Mouse (Mus musculus) T-helper 2 cell (primary cell): ENCODE results near the gene Trim8.

Experiments used
- in situ Hi-C: fragments of 300-600 bp; cut with MboI, MseI; formaldehyde crosslinking; loops from one replicate; pipeline ENCODE4 v1.15.1; 2025; ENCODE audit warnings: high pct_unique_total_duplicates

The Trim8 gene

DNA sequence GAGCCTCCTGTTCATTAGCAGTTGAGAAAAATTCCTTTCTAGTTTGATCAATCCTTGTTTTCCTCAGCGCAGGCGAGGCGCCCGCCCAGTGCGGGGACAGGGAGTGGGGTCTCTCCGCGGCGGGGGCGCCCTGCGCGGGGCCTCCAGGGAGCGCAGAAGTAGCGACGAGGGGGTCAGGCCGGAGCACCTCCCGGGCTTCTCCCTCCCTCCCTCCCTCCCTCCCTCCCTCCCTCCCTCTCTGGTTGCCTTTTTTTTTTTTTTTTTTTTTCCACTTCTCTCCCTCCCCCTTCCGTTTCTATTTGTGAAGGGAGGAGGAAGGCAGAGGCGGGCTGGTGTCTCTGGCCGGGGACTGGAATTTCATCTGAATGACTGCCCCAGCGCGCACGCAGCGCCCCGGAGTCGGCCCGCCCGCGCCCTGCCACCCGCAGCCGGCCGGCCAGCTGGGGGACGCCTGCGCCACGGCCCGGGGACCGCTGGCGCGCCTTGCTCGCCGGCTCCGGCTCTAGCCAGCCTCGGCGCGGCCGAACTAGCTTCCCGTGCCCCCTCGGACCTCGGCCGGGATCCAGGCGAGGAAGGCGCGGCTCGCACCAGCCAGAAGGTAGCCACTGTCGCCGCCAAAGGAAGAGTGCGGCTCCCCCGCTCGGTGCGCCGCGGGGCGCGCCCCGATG, at the start of gene Trim8:
Gene Trim8, plus strand, starts transcription at position 302 of the 668 bp plus-strand sequence.
- in situ Hi-C loops, result no loop called here

- in situ Hi-C loops, result no loop called here
Measured at GRCm38 (mm10) chr19:46452052-46452827, 49.3 kb upstream of the Trim8 start.

- in situ Hi-C loops, result no loop called here
Measured at GRCm38 (mm10) chr19:46452916-46453315, 48.6 kb upstream of the Trim8 start.

DNA sequence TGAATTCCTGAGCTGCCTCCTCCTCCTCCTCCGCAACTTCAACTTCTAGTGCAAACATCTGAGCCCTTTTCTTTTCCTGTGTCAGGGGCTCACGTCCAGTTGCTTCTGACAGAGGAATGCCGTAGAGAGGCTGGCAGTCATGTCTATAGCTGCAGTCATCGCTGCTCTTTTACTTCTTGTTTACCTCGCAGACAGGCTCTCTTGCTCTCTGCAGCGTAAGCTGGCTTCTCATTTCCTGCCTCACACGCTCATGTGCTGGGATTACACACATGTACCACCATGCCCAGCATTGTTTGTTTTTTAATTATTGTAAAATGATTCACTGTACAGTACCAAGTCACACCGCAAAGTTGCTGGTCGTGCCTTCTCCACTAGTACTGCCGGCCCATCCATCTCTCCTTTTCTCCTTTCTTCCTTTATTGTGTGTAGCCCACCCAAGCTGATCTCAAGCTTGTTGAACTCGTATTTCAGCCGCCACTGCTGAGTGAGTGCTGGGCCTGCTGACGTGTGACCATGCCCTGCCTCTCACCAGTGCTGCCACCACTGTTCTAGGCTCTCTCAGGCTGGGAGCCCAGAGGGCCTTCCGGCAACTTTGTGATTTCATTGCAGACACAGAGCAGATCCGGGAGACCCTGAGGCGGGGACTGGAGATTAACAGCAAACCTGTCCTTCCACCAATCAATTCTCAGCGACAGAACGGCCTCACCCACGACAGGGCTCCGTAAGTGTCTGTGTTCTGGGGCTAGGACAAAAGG, 47.2 kb upstream of the Trim8 start:
- in situ Hi-C loops, result no loop called here

DNA sequence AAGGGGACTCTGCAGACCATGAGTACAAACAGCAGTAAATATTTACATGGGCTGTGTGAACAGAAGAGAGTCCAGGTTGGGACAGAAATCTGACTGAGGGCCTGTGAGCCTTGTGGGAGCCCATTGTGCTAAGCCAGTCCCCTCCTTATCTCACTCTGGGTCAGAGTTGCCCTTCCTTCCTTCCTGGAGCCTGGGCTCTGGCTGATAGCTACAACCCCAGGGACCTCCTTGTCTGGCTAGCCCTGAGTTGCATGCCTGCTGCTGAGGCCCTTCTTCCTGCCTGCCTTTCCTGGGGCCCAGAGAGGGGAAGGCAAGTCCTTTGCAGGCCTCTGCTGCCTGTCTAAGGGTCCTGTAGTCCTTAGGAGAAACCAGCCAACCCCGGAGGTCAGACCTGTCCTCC, 46.5 kb upstream of the Trim8 start:
- in situ Hi-C loops, result no loop called here

- in situ Hi-C loops, result no loop called here
Measured at GRCm38 (mm10) chr19:46455556-46455955, 45.9 kb upstream of the Trim8 start.

- in situ Hi-C loops, result no loop called here
Measured at GRCm38 (mm10) chr19:46456018-46456735, 45.3 kb upstream of the Trim8 start.

DNA sequence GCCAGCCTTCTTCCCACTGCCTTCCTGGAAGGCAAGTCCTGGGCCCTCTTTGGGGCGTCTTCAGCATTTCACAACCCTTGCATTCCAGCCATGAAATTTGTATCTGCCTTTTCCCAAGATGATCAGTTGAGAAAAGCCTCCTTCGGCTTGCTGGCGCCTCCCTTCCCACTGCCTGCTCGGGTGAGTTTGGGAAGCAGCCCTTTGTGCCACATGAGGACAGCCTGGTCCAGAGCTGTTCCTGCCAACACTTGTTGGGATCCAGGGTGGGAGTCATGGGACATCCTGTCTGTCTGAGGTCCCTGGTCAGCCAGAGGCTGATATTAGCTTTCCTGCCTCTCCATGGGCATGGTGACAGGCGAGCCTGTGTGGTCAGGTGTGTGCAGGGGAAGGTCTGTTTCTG, 43.7 kb upstream of the Trim8 start:
- in situ Hi-C loops, result no loop called here

DNA sequence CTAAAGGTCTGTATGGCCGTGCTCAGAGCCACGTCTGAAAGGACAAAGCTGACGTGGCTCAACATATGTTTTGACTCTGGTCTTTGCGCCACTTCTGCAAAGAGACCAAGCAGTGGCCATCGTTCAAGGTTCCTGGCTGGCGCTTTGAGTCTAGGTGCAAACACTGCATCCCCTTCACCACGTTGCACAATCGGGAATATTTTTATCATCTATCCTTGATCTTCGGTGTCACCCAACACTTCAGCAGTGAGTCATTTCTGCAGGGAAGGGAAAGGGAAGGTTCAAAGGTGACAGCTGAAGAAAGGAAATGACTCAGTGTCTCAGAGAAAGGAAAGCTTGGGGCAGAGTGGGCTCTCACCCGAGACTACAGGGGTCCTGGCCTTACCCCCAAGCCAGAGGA, 42.2 kb upstream of the Trim8 start:
- in situ Hi-C loops, result no loop called here

GRCm38 (mm10) chr19:46459889-46460288, 41.6 kb upstream of the Trim8 start:
- in situ Hi-C loops, result no loop called here

GRCm38 (mm10) chr19:46462574-46462973, 38.9 kb upstream of the Trim8 start:
- in situ Hi-C loops, result no loop called here

GRCm38 (mm10) chr19:46463446-46463845, 38.1 kb upstream of the Trim8 start:
- in situ Hi-C loops, result no loop called here

GRCm38 (mm10) chr19:46466160-46466559, 35.3 kb upstream of the Trim8 start:
- in situ Hi-C loops, result no loop called here

GRCm38 (mm10) chr19:46467051-46467503, 34.4 kb upstream of the Trim8 start:
- in situ Hi-C loops, result no loop called here

DNA sequence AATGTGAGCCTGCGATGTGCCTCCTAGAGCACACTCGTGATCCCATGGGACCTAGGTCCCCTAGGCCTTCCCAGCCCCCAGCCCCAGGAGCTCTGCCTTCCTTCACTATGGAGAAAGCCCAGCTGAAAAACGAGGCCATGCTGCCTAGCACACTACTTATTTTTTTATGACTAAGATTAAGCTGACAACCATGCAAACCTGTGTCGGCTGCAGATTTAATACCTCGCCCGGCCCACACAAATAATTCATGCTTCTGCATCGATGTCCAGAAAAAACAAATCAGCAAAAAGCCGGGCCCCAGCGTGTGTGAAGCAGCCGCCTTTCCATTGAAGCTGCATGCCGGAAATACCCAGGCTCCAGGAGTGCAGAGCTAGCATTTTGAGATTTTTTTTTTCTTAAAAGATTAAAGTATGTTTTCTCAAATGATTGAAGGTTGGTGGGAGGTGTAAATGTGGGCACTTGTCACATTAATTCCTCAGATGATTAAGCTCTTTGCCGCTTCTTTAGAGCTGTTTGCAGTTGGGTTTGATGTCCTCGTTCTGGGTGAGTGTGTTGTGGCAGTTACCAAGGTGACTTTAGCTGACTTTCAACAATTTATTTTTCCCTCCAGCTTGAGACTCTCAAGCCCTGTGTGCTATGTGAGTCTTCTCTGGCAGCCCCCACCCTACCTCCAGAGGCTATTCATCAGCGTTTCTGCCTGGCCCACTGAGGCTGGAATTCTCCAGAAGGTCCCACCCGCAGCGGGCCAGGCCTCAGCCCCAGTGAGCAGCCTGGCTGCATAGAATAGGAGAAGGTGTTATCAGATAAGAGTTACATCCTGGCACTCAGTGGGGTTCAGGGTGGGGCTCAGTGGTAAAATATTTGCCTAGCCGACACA, 30.9 kb upstream of the Trim8 start:
- in situ Hi-C loops, result no loop called here

DNA sequence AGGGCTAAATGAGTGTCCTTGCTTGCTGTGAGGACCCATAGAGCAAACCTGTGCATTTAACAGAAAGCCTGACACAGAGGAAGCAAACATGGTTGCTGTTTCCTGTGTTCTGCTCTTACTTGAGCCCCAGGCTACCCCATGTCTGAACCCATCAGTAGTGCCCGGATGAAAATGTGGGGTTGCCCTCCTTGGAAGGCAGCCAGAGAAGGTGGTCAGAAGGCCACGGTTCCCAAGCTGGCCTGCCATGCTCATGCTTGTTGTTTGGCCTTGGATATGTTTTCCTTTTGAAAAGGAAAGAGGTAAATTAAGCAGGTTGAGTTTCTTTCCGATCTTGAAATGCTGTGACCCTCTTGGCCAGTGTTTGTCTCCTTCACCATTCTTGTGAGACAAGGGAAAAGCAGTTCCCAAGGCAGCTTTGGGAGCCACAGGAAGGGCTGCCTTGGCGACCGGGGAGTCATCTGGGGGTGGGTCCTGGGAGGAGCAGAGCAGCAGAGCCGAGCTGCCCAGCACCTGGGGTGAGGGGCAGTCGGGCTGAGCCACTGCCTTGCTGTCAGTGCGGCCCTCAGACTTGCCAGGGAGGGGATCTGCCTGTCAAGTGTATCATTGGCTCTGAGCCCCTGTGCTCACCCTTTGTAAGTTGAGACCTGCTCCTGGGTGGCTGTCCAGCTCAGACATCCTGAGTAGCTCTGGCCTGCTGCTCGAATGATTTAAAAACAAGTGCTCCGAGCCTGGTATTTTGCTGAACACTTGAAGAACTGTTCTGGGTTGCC, 30.0 kb upstream of the Trim8 start:
- in situ Hi-C loops, result no loop called here

- in situ Hi-C loops, result no loop called here
Measured at GRCm38 (mm10) chr19:46477432-46477845, 24.1 kb upstream of the Trim8 start.

GRCm38 (mm10) chr19:46478242-46478641, 23.3 kb upstream of the Trim8 start:
- in situ Hi-C loops, result no loop called here

GRCm38 (mm10) chr19:46478826-46479225, 22.7 kb upstream of the Trim8 start:
- in situ Hi-C loops, result no loop called here
